Mouse (Mus musculus): ENCODE results near the gene Mmp8. TPM values are rescaled to one million over a fixed set of nuclear protein-coding genes. Genes with fewer than 3 reads are reported as not detected.

The Mmp8 gene
- not detected for polyA plus RNA-seq (2017; shearing (Covaris generic))

GRCm38 (mm10) chr9:7558221-7559017, at the start of gene Mmp8:
TSS of gene Mmp8 (plus strand) at chr9:7558456.

GRCm38 (mm10) chr9:7571162-7571561, 12.9 kb downstream of the Mmp8 start, which contains the start of gene Mmp27:
TSS of gene Mmp27 (plus strand) at chr9:7571396.

Other genes with a start within 250 kb of the Mmp8 start
- gene Mmp12, start 214.1 kb upstream of the Mmp8 start, polyA plus RNA-seq (2017; shearing (Covaris generic)): 0.59 TPM
- not detected for gene Mmp1b, start 170.4 kb upstream of the Mmp8 start, polyA plus RNA-seq (2017; shearing (Covaris generic))
- gene Mmp3, start 112.6 kb upstream of the Mmp8 start, polyA plus RNA-seq (2017; shearing (Covaris generic)): not detected
- 1.2 TPM for gene Mmp10, start 56.1 kb upstream of the Mmp8 start, polyA plus RNA-seq (2017; shearing (Covaris generic))
- gene Mmp27, start 12.9 kb downstream of the Mmp8 start, polyA plus RNA-seq (2017; shearing (Covaris generic)): not detected
- not detected for gene Mmp20, start 69.8 kb downstream of the Mmp8 start, polyA plus RNA-seq (2017; shearing (Covaris generic))
- not detected for gene Mmp7, start 133.6 kb downstream of the Mmp8 start, polyA plus RNA-seq (2017; shearing (Covaris generic))
- 366 TPM for gene Tmem123, start 205.6 kb downstream of the Mmp8 start, polyA plus RNA-seq (2017; shearing (Covaris generic))

All from effector memory CD4-positive, alpha-beta T cell, adult 7 months (primary cell).